In genomic region chr17:26560526-26561289, GRCm38 (mm10) we compare ENCODE assay signal across 8 mouse cellular contexts. TPM values are rescaled to one million over a fixed set of nuclear protein-coding genes. Genes with fewer than 3 reads are reported as not detected.
A peak's percentile ranks its signal among the peaks of the same experiment; 100 is the strongest.
DNase-seq lines count a peak whose midpoint lies in the region; ATAC-seq and TF ChIP-seq lines count a peak whose summit lies in the region.

No protein-coding gene starts in this region.

- no peaks in the 10 kb centered on the region for H3K9me3 ChIP-seq in kidney, embryonic 14.5 days (ENCODE audit: control insufficient read depth, low read length)
- H3K9me3 ChIP-seq in G1E (replicated peaks), result no peaks in the 10 kb centered on the region
- no peaks in the 10 kb centered on the region for H3K9me3 ChIP-seq in forebrain, embryonic 12.5 days
- H3K9me3 ChIP-seq in liver, embryonic 13.5 days (replicated peaks), result no peaks in the 10 kb centered on the region

- no peak for DNase-seq in kidney, postnatal 10 days
- peak; percentile 30 for DNase-seq in G1E (ENCODE audit: low spot score)
- DNase-seq in liver, embryonic 13.5 days, result no peak
- DNase-seq in urinary bladder, postnatal 4 days (ENCODE audit: low spot score in 2 of 2), result no peak
- no peak for DNase-seq in spleen, adult 12 weeks (ENCODE audit: low spot score)
- DNase-seq in frontal cortex, postnatal 14 days (ENCODE audit: low spot score in 2 of 2), result no peak

- H3K4me1 ChIP-seq in kidney, embryonic 14.5 days (ENCODE audit: control insufficient read depth, insufficient read depth, low read length), result peaks cover 42% of the 10 kb centered on the region
- H3K4me1 ChIP-seq in G1E (ENCODE audit: insufficient read depth, low read depth, low read length), result peaks cover 49% of the 10 kb centered on the region
- peaks cover 25% of the 10 kb centered on the region for H3K4me1 ChIP-seq in forebrain, embryonic 12.5 days
- H3K4me1 ChIP-seq in liver, embryonic 13.5 days (replicated peaks), result peaks cover 63% of the 10 kb centered on the region

- H3K36me3 ChIP-seq in kidney, embryonic 14.5 days (ENCODE audit: control insufficient read depth, insufficient read depth, low read length), result peaks cover 6% of the 10 kb centered on the region; the same call in 1 of the 2 replicates
- H3K36me3 ChIP-seq in G1E (replicated peaks), result peaks cover 29% of the 10 kb centered on the region
- peaks cover 25% of the 10 kb centered on the region for H3K36me3 ChIP-seq in forebrain, embryonic 12.5 days (replicated peaks)
- H3K36me3 ChIP-seq in liver, embryonic 13.5 days, result peaks cover 16% of the 10 kb centered on the region

- 0 out of 2 replicates have a peak, but pooled peaks have one; percentile 14 for ATAC-seq in kidney, embryonic 14.5 days (ENCODE audit: low FRiP score, low TSS enrichment)
- ATAC-seq in G1E (ENCODE audit: extremely low read depth, insufficient number of reproducible peaks, low FRiP score, poor library complexity, severe bottlenecking), result no peak
- peak; percentile 33 for ATAC-seq in forebrain, embryonic 12.5 days (ENCODE audit: low FRiP score)
- ATAC-seq in liver, embryonic 13.5 days (ENCODE audit: low read depth), result 0 out of 2 replicates have a peak, but pooled peaks have one; percentile 1

- peak overlapping the region; percentile 86 for H3K4me3 ChIP-seq in kidney, embryonic 14.5 days (ENCODE audit: low read length)
- H3K4me3 ChIP-seq in G1E (ENCODE audit: low read depth, low read length), result peak overlapping the region; percentile 90
- peak overlapping the region; percentile 90 for H3K4me3 ChIP-seq in forebrain, embryonic 12.5 days (replicated peaks)
- peak overlapping the region; percentile 70 for H3K4me3 ChIP-seq in liver, embryonic 13.5 days (replicated peaks)

- no peak for TF ChIP-seq CTCF in G1E (IDR thresholded peaks at IDR 0.05; ENCODE audit: low read depth, low read length)

- H3K9ac ChIP-seq in kidney, embryonic 14.5 days (ENCODE audit: low read depth, low read length), result peak overlapping the region; percentile 85
- peak overlapping the region; percentile 89 for H3K9ac ChIP-seq in forebrain, embryonic 12.5 days
- H3K9ac ChIP-seq in liver, embryonic 13.5 days, result peak overlapping the region; percentile 79

- H3K27ac ChIP-seq in kidney, embryonic 14.5 days (ENCODE audit: low read depth, low read length), result peak overlapping the region; percentile 69; the same call in 1 of the 2 replicates
- peak overlapping the region; percentile 70; the same call in 1 of the 2 replicates for H3K27ac ChIP-seq in forebrain, embryonic 12.5 days
- peak overlapping the region; percentile 5; the same call in 1 of the 2 replicates for H3K27ac ChIP-seq in liver, embryonic 13.5 days

- H3K27me3 ChIP-seq in kidney, embryonic 14.5 days (ENCODE audit: control insufficient read depth, insufficient read depth, low read length), result no peaks in the 10 kb centered on the region
- peaks cover 16% of the 10 kb centered on the region for H3K27me3 ChIP-seq in G1E (ENCODE audit: insufficient read depth, low read length)
- H3K27me3 ChIP-seq in forebrain, embryonic 12.5 days, result no peaks in the 10 kb centered on the region
- peaks cover 10% of the 10 kb centered on the region; the same call in 1 of the 2 replicates for H3K27me3 ChIP-seq in liver, embryonic 13.5 days

- 34% methylated on average over 9 of the region's 9 CpGs for WGBS in kidney, embryonic 14.5 days
- WGBS in forebrain, embryonic 12.5 days, result 33% methylated on average over 9 of the region's 9 CpGs
- 35% methylated on average over 9 of the region's 9 CpGs for WGBS in liver, embryonic 13.5 days (ENCODE audit: insufficient replicate concordance)

- H3K4me2 ChIP-seq in kidney, embryonic 14.5 days (replicated peaks; ENCODE audit: low read depth, low read length), result peak overlapping the region; percentile 93
- H3K4me2 ChIP-seq in forebrain, embryonic 12.5 days, result peak overlapping the region; percentile 80
- peak overlapping the region; percentile 92 for H3K4me2 ChIP-seq in liver, embryonic 13.5 days

RNA-seq across cellular contexts. Expression of gene Ergic1, which starts 0.6 kb away (rescaled TPM):
- 141 and 150 TPM in 2 replicates for polyA plus RNA-seq in kidney, embryonic 14.5 days (2014; fragmentation: Nextera tagmentation; extraction: Ambion mirVana)
- 92.7 and 103 TPM in 2 replicates for total RNA-seq in G1E (2014; fragmentation: Nextera tagmentation)
- 22.1 and 23.2 TPM in 2 replicates for total RNA-seq in G1E (2017)
- 31.7 and 37.1 TPM in 2 replicates for polyA plus RNA-seq in G1E (2012)
- polyA plus RNA-seq in forebrain, embryonic 12.5 days (2016; fragmentation: Nextera tagmentation; extraction: Ambion mirVana), result 99.9 and 105 TPM in 2 replicates
- 35.2 and 37.0 TPM in 2 replicates for polyA plus RNA-seq in liver, embryonic 13.5 days (2015; fragmentation: Nextera tagmentation; extraction: Ambion mirVana)

RNA-seq across cellular contexts. Expression of gene Dusp1, which starts 1.2 kb away (rescaled TPM):
- 19.3 and 19.8 TPM in 2 replicates for polyA plus RNA-seq in kidney, embryonic 14.5 days (2014; fragmentation: Nextera tagmentation; extraction: Ambion mirVana)
- total RNA-seq in G1E (2014; fragmentation: Nextera tagmentation) (41.8 and 43.0 TPM in 2 replicates), G1E (2017) (4.9 and 5.0 TPM in 2 replicates)
- polyA plus RNA-seq in G1E (2012), result 5.5 and 6.3 TPM in 2 replicates
- 39.8 and 47.2 TPM in 2 replicates for polyA plus RNA-seq in forebrain, embryonic 12.5 days (2016; fragmentation: Nextera tagmentation; extraction: Ambion mirVana)
- polyA plus RNA-seq in liver, embryonic 13.5 days (2015; fragmentation: Nextera tagmentation; extraction: Ambion mirVana), result 22.2 and 27.8 TPM in 2 replicates

Comparison
In these comparisons a context has a peak if more than half of its experiments do, and no peak if none do; other contexts are left out.
1. H3K27ac ChIP-seq: peak in every context shown above with its lines; median percentile 70 in forebrain, embryonic 12.5 days; 69 in kidney, embryonic 14.5 days; 5 in liver, embryonic 13.5 days.